Mouse (Mus musculus) hindbrain, postnatal 0 days (tissue): ENCODE measurements around the gene Ybx2. TPM values are rescaled to one million over a fixed set of nuclear protein-coding genes. Genes with fewer than 3 reads are reported as not detected.
"Not testable (repeated sequence)": the region's sequence is repeated elsewhere in the genome, so short reads cannot be mapped to it uniquely, and the experiment has no call there.

ENCODE experiments used
- ATAC-seq: fragments of 200-750 bp; cut with Nextera tagmentation; 2 replicates; pipeline ENCODE4 v1.8.0; 2017; ENCODE audit warnings: mild to moderate bottlenecking, moderate TSS enrichment, moderate library complexity
- DNase-seq: peaks from one replicate; pipeline ENCODE4 v3.0.0-alpha.2; 2015; ENCODE audit warnings: low spot score
- H3K27ac ChIP-seq: fragments of 300-500 bp; sonication (generic); 2 replicates; pipeline ENCODE4 v1.5.1; 2014; ENCODE audit warnings: mild to moderate bottlenecking
- H3K27me3 ChIP-seq: fragments of 300-500 bp; sonication (generic); 2 replicates; pipeline ENCODE4 v1.6.1; 2014; ENCODE audit warnings: low read length, mixed read lengths; ENCODE audit not compliant: insufficient read depth
- H3K36me3 ChIP-seq: fragments of 300-500 bp; sonication (generic); 2 replicates; pipeline ENCODE4 v1.6.1; 2014; ENCODE audit warnings: low read length, mixed read lengths; ENCODE audit not compliant: insufficient read depth
- H3K4me1 ChIP-seq: fragments of 300-500 bp; sonication (generic); 2 replicates; pipeline ENCODE4 v1.6.1; 2014; ENCODE audit warnings: antibody characterized with exemption, low read length, mixed read lengths; ENCODE audit not compliant: insufficient read depth
- H3K4me2 ChIP-seq: fragments of 300-500 bp; sonication (generic); 2 replicates; pipeline ENCODE4 v1.6.1; 2014; ENCODE audit warnings: low read depth, mild to moderate bottlenecking, low read length, moderate library complexity, mixed read lengths
- H3K4me3 ChIP-seq: fragments of 300-500 bp; sonication (generic); 2 replicates; pipeline ENCODE4 v1.5.1; 2014; ENCODE audit warnings: low read length
- H3K9ac ChIP-seq: fragments of 300-500 bp; sonication (generic); replicated peaks from 2 replicates; pipeline ENCODE4 v1.6.1; 2014; ENCODE audit warnings: mild to moderate bottlenecking, low read length, moderate library complexity, mixed read lengths
- H3K9me3 ChIP-seq: fragments of 300-500 bp; sonication (generic); 2 replicates; pipeline ENCODE4 v1.6.1; 2016; ENCODE audit warnings: low read length, mixed read lengths
- CTCF ChIP-seq: IDR thresholded peaks from 2 replicates; pipeline ENCODE4 v1.5.1; 2016; ENCODE audit warnings: antibody characterized with exemption, control low read depth, low read depth
- WGBS: fragments of 180-500 bp; shearing (Covaris S2); extraction: QIAGEN DNeasy Blood & Tissue Kit; methylation state at CpG from one replicate; pipeline ENCODE4 v1.1.7; 2014; 5-methylcytosine and 5-hydroxymethylcytosine counted together
- polyA plus RNA-seq: library from polyadenylated mRNA; unstranded; fragments of >200 nt; fragmentation: Nextera tagmentation; extraction: Ambion mirVana; gene quantifications from 2 replicates; pipeline ENCODE4 v1.2.1, GENCODE M21; 2015
- total RNA-seq: library from RNA; depleted of rRNA; stranded (reverse); fragments of >200 nt; gene quantifications from 2 replicates; pipeline ENCODE4 v1.2.3, GENCODE M21; 2014

The Ybx2 gene
- total and polyA plus RNA-seq, 2 experiments from 2014 or later: 3.3 to 23.9 TPM

GRCm38 (mm10) chr11:69914372-69914764, 21.2 kb upstream of the Ybx2 start:
- Histone ChIP-seq H3K36me3 (peaks cover 67% of the 10 kb centered on the region), H3K27me3 (no peaks in the 10 kb centered on the region)
- WGBS: 4% methylated on average over 17 of the region's 17 CpGs

GRCm38 (mm10) chr11:69914917-69915430, 20.6 kb upstream of the Ybx2 start:
- ATAC-seq: no peak
- TF ChIP-seq CTCF: no peak
- no peaks in the 10 kb centered on the region for H3K9me3 ChIP-seq
- 39% methylated on average over 9 of the region's 9 CpGs for WGBS
- DNase-seq: no peak
- peaks cover 61% of the 10 kb centered on the region for H3K36me3 ChIP-seq
- no peaks in the 10 kb centered on the region for H3K27me3 ChIP-seq
- H3K9ac ChIP-seq: peak overlapping the region; percentile 93; the same call in 1 of the 2 replicates
- peak overlapping the region; percentile 97 for H3K4me2 ChIP-seq
- H3K27ac ChIP-seq: no peak overlapping the region
- H3K4me3 ChIP-seq: peak overlapping the region; percentile 84
- peaks cover 15% of the 10 kb centered on the region for H3K4me1 ChIP-seq

More at GRCm38 (mm10) chr11:69914372-69914764, 21.2 kb upstream of the Ybx2 start:
- ATAC-seq (no peak), DNase-seq (no peak)
- Histone ChIP-seq H3K4me3 (peak overlapping the region; percentile 84), H3K4me2 (peak overlapping the region; percentile 97), H3K4me1 (peaks cover 11% of the 10 kb centered on the region), H3K9me3 (no peaks in the 10 kb centered on the region), H3K27ac (peak overlapping the region; percentile 91), H3K9ac (peak overlapping the region; percentile 93)
- TF ChIP-seq CTCF: no peak

- H3K36me3 ChIP-seq: peaks cover 52% of the 10 kb centered on the region
- no peak overlapping the region for H3K9ac ChIP-seq
- peaks cover 15% of the 10 kb centered on the region for H3K4me1 ChIP-seq
- no peak for DNase-seq
- no peak overlapping the region for H3K4me3 ChIP-seq
- no peaks in the 10 kb centered on the region for H3K9me3 ChIP-seq
- H3K27me3 ChIP-seq: no peaks in the 10 kb centered on the region
- peak; percentile 37 for TF ChIP-seq CTCF
- no peak overlapping the region for H3K4me2 ChIP-seq
- no peak for ATAC-seq
- 70% methylated on average over 5 of the region's 5 CpGs for whole genome bisulfite sequencing
- H3K27ac ChIP-seq: no peak overlapping the region
Observed at GRCm38 (mm10) chr11:69915667-69916627, 19.6 kb upstream of the Ybx2 start.

DNA sequence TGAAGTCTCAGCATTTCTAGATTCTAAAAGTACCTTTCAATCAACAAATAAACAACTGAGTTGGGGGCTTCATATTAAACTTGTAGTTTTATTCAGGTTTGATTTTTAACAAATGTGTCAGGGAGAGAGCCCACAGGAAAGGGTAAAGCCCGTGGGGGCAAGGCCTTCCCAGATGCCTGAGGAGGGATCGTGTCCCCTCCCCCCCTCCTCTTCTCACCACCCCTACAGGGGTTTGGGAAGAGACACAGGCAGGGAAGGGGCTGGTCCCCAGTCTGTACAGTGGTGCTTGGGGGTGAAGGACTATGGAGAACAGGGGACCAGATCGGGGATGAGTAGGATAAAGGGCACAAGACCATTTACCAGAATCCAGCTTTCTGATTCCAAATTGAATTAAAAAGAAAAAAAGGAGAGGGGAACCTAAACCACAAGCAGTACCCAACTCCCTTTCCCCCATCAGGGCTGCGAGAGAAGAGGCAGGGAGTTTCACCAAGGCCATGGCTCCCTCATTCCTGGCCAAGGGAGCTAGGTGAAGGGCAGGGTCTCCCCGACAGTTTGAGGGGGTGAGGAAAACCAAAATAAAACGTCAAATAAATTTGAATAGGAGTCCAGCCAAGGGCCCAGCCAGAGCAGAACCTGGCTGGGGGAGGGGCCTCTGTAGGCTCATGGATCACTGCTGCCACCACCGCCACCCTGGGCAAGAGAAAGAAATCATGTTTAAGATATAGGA, 18.8 kb upstream of the Ybx2 start:
- not testable (repeated sequence) for H3K27ac ChIP-seq, H3K9me3 ChIP-seq, ATAC-seq, H3K27me3 ChIP-seq, H3K4me3 ChIP-seq, H3K9ac ChIP-seq, H3K4me2 ChIP-seq, DNase-seq
- WGBS: 67% methylated on average over 7 of the region's 7 CpGs
- Histone ChIP-seq H3K4me1 (peaks cover 15% of the 10 kb centered on the region), H3K36me3 (peaks cover 44% of the 10 kb centered on the region)

DNA sequence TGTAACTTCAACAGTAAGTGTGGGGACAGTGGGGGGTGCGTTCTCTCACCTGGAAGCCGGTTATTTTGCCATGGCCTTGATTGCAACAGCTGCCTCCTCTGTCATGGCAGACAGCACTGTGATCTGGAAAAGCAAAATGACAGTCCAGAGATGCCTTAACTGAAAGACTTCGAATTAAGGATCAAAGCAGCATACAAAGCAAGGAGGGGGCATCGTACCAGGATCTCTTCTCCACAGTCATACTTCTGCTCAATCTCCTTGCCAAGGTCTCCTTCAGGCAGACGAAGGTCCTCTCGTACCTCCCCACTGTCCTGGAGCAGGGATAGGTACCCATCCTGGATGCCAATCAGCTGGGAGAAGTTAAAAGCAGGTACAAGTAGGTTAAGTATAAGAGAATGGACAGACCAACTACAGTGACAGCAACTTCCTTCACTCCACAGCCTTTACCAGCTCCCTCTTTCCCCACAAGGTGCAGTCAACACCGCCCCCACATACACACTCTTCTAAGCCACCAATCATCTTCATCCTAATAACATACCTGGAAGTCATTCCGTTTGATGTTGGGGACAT, 18.1 kb upstream of the Ybx2 start:
- Histone ChIP-seq H3K9me3 (no peaks in the 10 kb centered on the region), H3K4me2 (no peak overlapping the region), H3K36me3 (peaks cover 37% of the 10 kb centered on the region), H3K4me1 (peaks cover 18% of the 10 kb centered on the region), H3K4me3 (no peak overlapping the region), H3K27ac (no peak overlapping the region), H3K27me3 (no peaks in the 10 kb centered on the region), H3K9ac (no peak overlapping the region)
- ATAC-seq (no peak), DNase-seq (no peak)
- WGBS: 81% methylated on average over 8 of the region's 8 CpGs
- no peak for TF ChIP-seq CTCF

GRCm38 (mm10) chr11:69918118-69918517, 17.5 kb upstream of the Ybx2 start:
- no peaks in the 10 kb centered on the region for H3K9me3 ChIP-seq
- ATAC-seq: no peak
- peaks cover 37% of the 10 kb centered on the region for H3K36me3 ChIP-seq
- H3K4me3 ChIP-seq: no peak overlapping the region
- no peak overlapping the region for H3K9ac ChIP-seq
- H3K27me3 ChIP-seq: no peaks in the 10 kb centered on the region
- DNase-seq: no peak
- no peak overlapping the region for H3K4me2 ChIP-seq
- H3K27ac ChIP-seq: no peak overlapping the region
- WGBS: 85% methylated on average over 5 of the region's 5 CpGs
- TF ChIP-seq CTCF: no peak
- peaks cover 18% of the 10 kb centered on the region for H3K4me1 ChIP-seq
